23 mouse cellular contexts compared by ENCODE assay signal in the genomic region with DNA sequence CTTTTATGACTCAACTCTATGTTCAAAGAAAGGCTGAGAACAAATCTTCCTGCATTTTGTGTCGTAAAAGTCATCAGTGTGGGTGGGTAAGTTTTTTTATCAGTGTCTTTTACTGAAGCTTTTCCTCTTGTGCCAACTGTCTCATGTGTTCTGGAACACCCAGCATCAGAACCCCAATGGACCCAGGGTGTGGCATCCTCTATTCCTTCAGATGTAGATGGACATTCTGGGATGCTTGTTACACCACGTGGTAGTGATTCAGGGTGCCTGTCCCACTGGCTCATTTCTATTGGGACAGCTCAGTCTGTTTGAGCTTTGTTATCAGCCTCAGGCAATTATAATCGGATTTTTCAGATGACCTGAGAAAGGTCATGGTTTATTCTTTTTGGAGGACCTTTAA.
"Had no signal": no experiment of that assay in that cellular context is flagged by ENCODE, and none has a peak within 500 bp of the region (broad histone marks: within the 10 kb centered on the region; RNA-seq: fewer than 3 reads in every experiment).

No protein-coding gene starts in this region.

- DNase-seq: heart, postnatal 4 days; kidney, adult 18-20 months; kidney, adult 8-10 months; kidney, postnatal 10 days; kidney, postnatal 25 days; kidney, postnatal 4 days; liver; liver, embryonic 13.5 days had no signal

- H3K4me3 ChIP-seq: heart, embryonic 10.5 days; heart, embryonic 12.5 days; hindbrain, embryonic 10.5 days; hindbrain, embryonic 12.5 days; intestine, embryonic 15.5 days; layer of hippocampus, adult 2 months; left cerebral cortex, adult 2 months; limb, embryonic 10.5 days; limb, embryonic 12.5 days; liver, embryonic 13.5 days had no signal

- H3K27me3 ChIP-seq: heart, embryonic 12.5 days; hindbrain, embryonic 12.5 days; intestine, embryonic 15.5 days; limb, embryonic 12.5 days; liver, embryonic 13.5 days had no signal

- H3K27ac ChIP-seq: heart, embryonic 10.5 days; hindbrain, embryonic 10.5 days; hindbrain, embryonic 12.5 days; hindbrain, embryonic 14.5 days; intestine, embryonic 15.5 days; layer of hippocampus, adult 2 months; left cerebral cortex, adult 2 months; limb, embryonic 10.5 days; limb, embryonic 12.5 days; liver, embryonic 13.5 days had no signal

- H3K9me3 ChIP-seq: heart, embryonic 10.5 days; heart, embryonic 12.5 days; hindbrain, embryonic 10.5 days; hindbrain, embryonic 12.5 days; intestine, embryonic 15.5 days; limb, embryonic 10.5 days; limb, embryonic 12.5 days; liver, embryonic 13.5 days had no signal

- H3K4me1 ChIP-seq: heart, embryonic 10.5 days; heart, embryonic 12.5 days; hindbrain, embryonic 10.5 days; hindbrain, embryonic 12.5 days; intestine, embryonic 15.5 days; limb, embryonic 10.5 days; limb, embryonic 12.5 days; liver, embryonic 13.5 days had no signal

- H3K4me2 ChIP-seq: heart, embryonic 12.5 days; hindbrain, embryonic 12.5 days; hindbrain, embryonic 14.5 days; intestine, embryonic 15.5 days; limb, embryonic 12.5 days; liver, embryonic 11.5 days; liver, embryonic 13.5 days had no signal

- H3K36me3 ChIP-seq: heart, embryonic 10.5 days; heart, embryonic 12.5 days; hindbrain, embryonic 10.5 days; hindbrain, embryonic 12.5 days; intestine, embryonic 15.5 days; limb, embryonic 10.5 days; limb, embryonic 12.5 days; liver, embryonic 13.5 days had no signal

- H3K9ac ChIP-seq: heart, embryonic 12.5 days; hindbrain, embryonic 12.5 days; hindbrain, embryonic 14.5 days; intestine, embryonic 15.5 days; limb, embryonic 12.5 days; liver, embryonic 13.5 days had no signal

- ATAC-seq: forebrain, embryonic 16.5 days; hindbrain, embryonic 16.5 days; inflammation-experienced regulatory T-cells, adult 6 months; intestine, embryonic 15.5 days; intestine, postnatal 0 days had no signal
